Mouse (Mus musculus) olfactory bulb, adult 2 months (tissue): ENCODE data around the gene Myl9. TPM values are rescaled to one million over a fixed set of nuclear protein-coding genes. Genes with fewer than 3 reads are reported as not detected.

ENCODE experiments used
- H3K27ac ChIP-seq: fragments of 200-500 bp; 2 replicates; pipeline ENCODE4 v1.5.1; 2012; ENCODE audit warnings: low read depth, low read length; ENCODE audit not compliant: insufficient read depth
- H3K4me1 ChIP-seq: fragments of 200-500 bp; 2 replicates; pipeline ENCODE4 v1.6.1; 2012; ENCODE audit warnings: low read length; ENCODE audit not compliant: control insufficient read depth, insufficient read depth
- H3K4me3 ChIP-seq: fragments of 200-500 bp; 2 replicates; pipeline ENCODE4 v1.5.1; 2012; ENCODE audit warnings: mild to moderate bottlenecking, low read depth, low read length, moderate library complexity; ENCODE audit not compliant: insufficient read depth
- CTCF ChIP-seq: fragments of 200-500 bp; IDR thresholded peaks from 2 replicates; pipeline ENCODE4 v1.5.1; 2012; ENCODE audit warnings: low read depth, mild to moderate bottlenecking, low read length, moderate library complexity; ENCODE audit not compliant: insufficient read depth
- POLR2A ChIP-seq: fragments of 200-500 bp; IDR thresholded peaks from 2 replicates; pipeline ENCODE4 v1.6.1; 2012; ENCODE audit warnings: mild to moderate bottlenecking, low read depth, low read length, moderate library complexity; ENCODE audit not compliant: insufficient read depth
- WGBS: fragments of 180-500 bp; shearing (Covaris S2); methylation state at CpG from one replicate; pipeline ENCODE4 v1.1.7; 2018; 5-methylcytosine and 5-hydroxymethylcytosine counted together
- polyA plus RNA-seq: library from polyadenylated mRNA; stranded (reverse); fragments of >200 nt; gene quantifications from 2 replicates; pipeline ENCODE4 v1.2.4, GENCODE M21; 2012; ENCODE audit warnings: low replicate concordance; ENCODE audit not compliant: missing spikeins, insufficient read depth, insufficient read length

Myl9 gene
- polyA plus RNA-seq, 1 experiment: not detected

DNA sequence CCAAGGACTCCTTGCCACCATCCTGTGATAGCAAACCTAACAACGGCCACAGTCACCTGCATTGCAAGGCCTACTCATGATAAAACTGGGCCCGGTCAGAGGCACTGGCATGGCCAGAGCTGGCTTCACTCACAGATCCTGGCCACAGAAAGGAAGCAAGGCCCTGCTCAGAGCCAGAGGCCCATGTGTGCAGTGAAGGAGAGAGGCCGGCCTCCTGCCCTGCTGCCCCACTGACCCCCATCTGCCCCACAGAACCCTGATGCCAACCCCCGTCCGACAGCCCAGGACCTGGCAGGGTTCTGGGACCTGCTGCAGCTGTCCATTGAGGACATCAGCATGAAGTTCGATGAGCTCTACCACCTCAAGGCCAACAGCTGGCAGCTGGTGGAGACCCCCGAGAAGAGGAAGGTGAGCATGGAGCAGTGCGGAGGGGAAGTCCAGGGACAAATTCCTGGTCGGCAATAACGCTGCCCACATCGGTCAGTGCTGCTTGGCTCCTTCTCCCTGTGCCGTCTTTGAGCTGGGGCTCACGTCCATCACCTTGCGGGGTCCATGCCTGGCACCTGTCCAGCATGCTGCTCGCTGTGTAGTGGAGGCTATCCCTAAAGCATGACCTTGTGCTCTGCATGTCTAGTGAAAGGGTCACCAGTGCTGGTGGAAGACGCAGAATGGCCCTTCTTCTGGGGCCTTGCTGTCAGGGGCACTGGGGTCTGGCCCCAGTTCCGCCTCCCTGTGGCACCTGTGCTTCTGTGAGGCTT, 13.5 kb upstream of the Myl9 start:
- no peak for TF ChIP-seq CTCF
- no peak for TF ChIP-seq POLR2A
- Histone ChIP-seq H3K27ac (0 out of 2 replicates have a peak overlapping the region, but pooled peaks have one; percentile 25), H3K4me3 (no peak overlapping the region), H3K4me1 (peaks cover 38% of the 10 kb centered on the region)
- 83% methylated on average over 17 of the region's 17 CpGs for WGBS

DNA sequence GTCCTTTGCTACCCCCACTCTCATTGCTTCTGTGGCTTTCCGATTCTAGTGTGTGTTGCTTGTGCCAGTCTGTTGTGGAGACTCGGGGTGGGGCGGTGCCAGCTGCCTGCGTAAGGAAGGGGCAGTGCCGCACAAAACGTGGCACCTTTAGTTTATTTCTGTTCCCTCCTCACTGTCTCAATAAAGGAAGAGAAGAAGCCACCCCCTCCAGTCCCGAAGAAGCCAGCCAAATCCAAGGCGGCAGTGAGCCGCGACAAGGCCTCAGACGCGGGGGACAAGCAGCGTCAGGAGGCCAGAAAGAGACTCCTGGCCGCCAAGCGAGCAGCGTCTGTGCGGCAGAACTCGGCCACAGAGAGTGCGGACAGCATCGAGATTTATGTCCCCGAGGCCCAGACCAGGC, 12.7 kb upstream of the Myl9 start:
- TF ChIP-seq CTCF (no peak), POLR2A (no peak)
- 50% methylated on average over 21 of the region's 21 CpGs for WGBS
- peaks cover 36% of the 10 kb centered on the region for H3K4me1 ChIP-seq
- H3K4me3 ChIP-seq: no peak overlapping the region
- peak overlapping the region; percentile 45; the same call in 1 of the 2 replicates for H3K27ac ChIP-seq

DNA sequence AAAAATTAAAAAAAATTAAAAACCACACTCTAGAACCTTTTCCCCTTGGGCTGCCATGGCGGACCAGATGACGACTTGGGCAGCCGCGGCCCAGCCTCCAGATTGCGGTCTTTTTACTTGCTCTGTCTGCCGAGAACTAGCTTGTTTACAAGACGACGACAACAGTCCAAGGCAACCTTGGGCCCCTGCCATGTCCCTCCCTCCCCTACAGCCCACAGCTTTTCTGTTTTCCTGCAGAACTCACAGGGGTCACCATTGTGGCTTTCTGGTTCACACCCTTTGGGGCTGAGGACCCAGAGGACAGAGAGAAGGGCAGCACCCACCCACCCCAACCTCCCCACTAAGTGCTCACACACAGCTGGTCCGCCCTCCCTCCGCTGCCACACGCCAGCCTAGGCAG, 12.1 kb upstream of the Myl9 start:
- Histone ChIP-seq H3K4me1 (peaks cover 36% of the 10 kb centered on the region), H3K4me3 (no peak overlapping the region), H3K27ac (no peak overlapping the region)
- no peak for TF ChIP-seq CTCF
- no peak for TF ChIP-seq POLR2A
- 33% methylated on average over 11 of the region's 11 CpGs for WGBS

DNA sequence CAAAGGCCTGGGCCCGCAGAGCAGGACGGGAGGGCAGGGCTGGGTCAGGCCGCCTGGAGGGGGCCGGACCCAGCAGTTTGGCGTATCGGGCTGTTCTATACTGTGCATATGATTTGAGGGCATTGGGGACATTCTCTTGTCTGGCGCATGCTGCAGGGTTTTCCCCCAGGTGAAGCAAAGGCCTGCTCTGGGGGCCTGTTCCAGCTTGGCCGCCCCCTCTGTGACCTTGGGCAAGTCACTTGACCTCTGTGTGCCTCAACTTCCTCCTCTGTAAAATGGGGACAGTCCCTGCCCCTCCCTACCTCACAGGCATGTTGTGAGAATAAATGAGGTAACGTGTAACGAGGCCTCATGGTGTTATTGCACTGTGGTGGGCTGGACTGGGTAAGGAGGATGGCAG, 11.2 kb upstream of the Myl9 start:
- WGBS: 91% methylated on average over 10 of the region's 10 CpGs

DNA sequence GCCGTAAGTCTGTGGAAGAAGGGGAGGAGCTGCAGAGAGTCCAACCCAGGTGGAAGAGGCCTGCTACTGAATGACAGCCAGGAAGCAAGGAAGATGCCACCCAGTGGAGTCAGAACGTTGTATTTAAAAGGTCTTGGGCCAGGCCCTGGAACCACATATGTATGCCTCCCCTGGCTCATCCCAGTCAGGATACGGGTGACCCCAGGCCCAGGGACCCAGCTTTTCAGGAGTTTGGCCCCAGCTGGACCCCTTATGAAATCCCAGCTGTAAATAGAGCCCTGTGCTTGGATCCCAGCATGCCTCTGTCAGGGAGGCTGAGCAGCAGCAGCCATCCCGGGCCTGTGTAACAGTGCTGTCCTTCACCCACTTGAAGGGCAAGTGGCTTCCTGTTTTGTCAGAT, 10.5 kb upstream of the Myl9 start:
- Histone ChIP-seq H3K4me1 (peaks cover 36% of the 10 kb centered on the region), H3K27ac (no peak overlapping the region), H3K4me3 (no peak overlapping the region)
- no peak for TF ChIP-seq CTCF
- no peak for TF ChIP-seq POLR2A
- WGBS: 58% methylated on average over 4 of the region's 4 CpGs

More for the DNA sequence above, 11.2 kb upstream of the Myl9 start:
- Histone ChIP-seq H3K4me3 (no peak overlapping the region), H3K27ac (no peak overlapping the region), H3K4me1 (peaks cover 36% of the 10 kb centered on the region)
- TF ChIP-seq CTCF (no peak), POLR2A (no peak)

DNA sequence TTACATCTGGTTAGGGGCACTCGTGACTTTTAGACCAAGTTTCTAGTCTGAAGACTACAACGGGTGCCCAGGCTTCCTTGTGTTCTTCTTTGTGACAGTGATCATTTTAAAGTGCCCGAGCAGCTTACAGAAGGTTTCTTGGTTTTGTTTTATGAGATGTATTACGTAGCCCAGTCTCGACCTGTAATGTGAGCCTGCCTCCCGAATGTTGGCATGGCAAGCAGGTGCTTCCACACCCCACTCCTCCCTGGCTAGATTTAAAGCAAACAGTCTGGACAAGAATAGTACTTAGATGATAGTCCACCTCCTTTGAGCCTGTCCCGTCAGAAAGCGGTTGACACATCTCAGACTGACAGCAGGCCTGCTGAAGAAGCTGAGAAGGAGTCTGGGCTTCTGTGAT, 9.6 kb upstream of the Myl9 start:
- peaks cover 36% of the 10 kb centered on the region for H3K4me1 ChIP-seq
- H3K4me3 ChIP-seq: no peak overlapping the region
- TF ChIP-seq CTCF: no peak
- TF ChIP-seq POLR2A: no peak
- 72% methylated on average over 8 of the region's 8 CpGs for WGBS
- no peak overlapping the region for H3K27ac ChIP-seq

DNA sequence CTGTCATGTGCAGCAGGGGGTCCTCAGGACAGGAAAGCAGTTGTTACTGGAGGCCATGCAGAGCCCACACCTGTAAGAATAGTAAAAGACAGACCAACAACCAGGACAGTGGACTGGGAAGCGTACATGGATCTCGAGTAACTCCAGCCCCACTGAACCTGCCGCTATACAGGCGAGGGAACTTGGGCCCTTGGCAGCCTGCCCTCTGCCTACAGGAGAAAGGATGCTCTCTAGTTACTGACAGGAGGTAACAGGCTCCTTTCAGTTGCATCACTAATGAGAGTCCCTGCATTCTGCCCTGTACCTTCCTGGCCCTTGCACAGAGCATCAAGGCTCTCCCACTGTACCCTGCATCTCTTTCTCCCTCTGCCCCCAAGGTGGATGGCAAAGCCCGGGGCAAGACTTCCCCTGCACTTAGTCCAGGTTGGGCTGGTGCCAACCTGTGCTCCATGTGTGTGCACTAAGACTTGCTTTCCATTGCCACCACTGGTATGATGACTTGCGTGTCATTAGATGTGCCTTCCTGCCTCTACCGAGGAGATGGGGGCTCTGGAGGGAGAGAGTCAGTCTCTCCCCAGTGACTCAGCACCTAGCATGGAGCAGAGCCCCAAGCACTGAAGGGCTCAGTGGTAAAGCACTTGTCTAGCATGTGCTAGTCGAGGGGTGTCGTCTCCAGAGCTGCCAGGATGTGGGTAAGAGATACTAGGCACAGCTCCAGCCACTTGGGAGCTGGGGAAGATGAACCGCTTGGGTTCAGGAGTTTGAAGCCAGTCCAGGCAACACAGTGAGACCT, 8.8 kb upstream of the Myl9 start:
- peak overlapping the region; percentile 20; the same call in 1 of the 2 replicates for H3K27ac ChIP-seq
- H3K4me3 ChIP-seq: no peak overlapping the region
- H3K4me1 ChIP-seq: peaks cover 31% of the 10 kb centered on the region
- no peak for TF ChIP-seq POLR2A
- TF ChIP-seq CTCF: no peak
- WGBS: 37% methylated on average over 10 of the region's 10 CpGs

DNA sequence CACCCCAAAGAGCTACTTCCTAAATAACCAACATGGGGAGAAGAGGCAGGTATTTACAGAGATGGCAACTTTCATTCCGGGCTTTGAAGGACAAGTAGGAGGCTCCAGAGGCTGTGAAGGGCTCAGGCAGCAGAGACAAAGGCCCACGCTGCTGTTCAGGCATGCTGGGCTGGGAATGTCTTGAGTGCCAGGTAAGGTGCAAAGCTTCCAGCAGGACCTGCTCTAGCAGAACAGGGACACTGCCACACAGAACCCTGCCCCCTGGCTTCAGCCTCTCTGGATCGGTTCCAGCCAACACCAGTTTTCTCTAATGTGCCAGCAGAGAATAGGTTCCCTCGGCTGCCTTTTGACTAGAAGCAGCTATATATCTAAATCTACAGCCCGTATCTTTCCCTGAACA, 8.1 kb upstream of the Myl9 start:
- WGBS: 34% methylated on average over 5 of the region's 5 CpGs
- Histone ChIP-seq H3K4me3 (no peak overlapping the region), H3K4me1 (peaks cover 24% of the 10 kb centered on the region), H3K27ac (no peak overlapping the region)
- no peak for TF ChIP-seq POLR2A
- no peak for TF ChIP-seq CTCF

DNA sequence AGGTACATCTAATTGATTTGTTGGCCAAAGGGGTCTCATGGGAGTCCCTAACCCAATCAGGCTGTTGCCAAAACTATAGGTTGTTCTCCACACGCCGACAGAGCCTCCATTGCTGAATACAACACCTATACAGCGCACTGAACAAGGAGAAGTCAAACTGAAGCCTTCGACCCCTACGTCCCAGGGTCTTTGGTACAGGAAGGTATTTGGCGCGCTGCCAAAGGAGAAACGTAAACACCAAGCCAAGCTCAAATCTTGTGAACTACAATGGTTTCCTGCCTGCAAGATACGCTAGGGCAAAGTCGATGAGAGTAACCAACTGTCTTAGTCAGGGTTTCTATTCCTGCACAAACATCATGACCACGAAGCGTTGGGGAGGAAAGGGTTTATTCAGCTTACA, 5.9 kb upstream of the Myl9 start:
- 82% methylated on average over 12 of the region's 12 CpGs for WGBS
- TF ChIP-seq CTCF (no peak), POLR2A (no peak)

More for the DNA sequence above, 5.9 kb upstream of the Myl9 start:
- H3K4me1 ChIP-seq: peaks cover 8% of the 10 kb centered on the region
- no peak overlapping the region for H3K4me3 ChIP-seq
- no peak overlapping the region for H3K27ac ChIP-seq
